Mouse (Mus musculus) cortical plate, adult 2 months (tissue): ENCODE data around the gene Ppm1f.

Experiments
- CTCF ChIP-seq: fragments of 200-500 bp; IDR thresholded peaks from 2 replicates; pipeline ENCODE4 v1.5.1; 2011; ENCODE audit warnings: mild to moderate bottlenecking, control low read depth, low read length; ENCODE audit not compliant: insufficient read depth; ENCODE audit errors: extremely low read depth
- POLR2A ChIP-seq: fragments of 200-500 bp; IDR thresholded peaks from 2 replicates; pipeline ENCODE4 v1.6.1; 2011; ENCODE audit warnings: mild to moderate bottlenecking, low read length, control low read depth; ENCODE audit not compliant: insufficient read depth; ENCODE audit errors: extremely low read depth

- TF ChIP-seq CTCF (no peak), POLR2A (no peak)
Measured at GRCm38 (mm10) chr16:16870241-16870616, 26.0 kb upstream of the Ppm1f start.
